Mouse (Mus musculus): ENCODE results near the gene Rpgrip1l.

- TF ChIP-seq CTCF (IDR thresholded peaks at IDR 0.05; ENCODE audit: low read depth): no peak
- TF ChIP-seq EP300 (IDR thresholded peaks at IDR 0.05; ENCODE audit: low read depth): no peak
Observed at GRCm38 (mm10) chr8:91227421-91227841, 85.6 kb downstream of the Rpgrip1l start.
